Mouse (Mus musculus): ENCODE measurements around the gene Rnh1. TPM values are rescaled to one million over a fixed set of nuclear protein-coding genes. Genes with fewer than 3 reads are reported as not detected.
A peak's percentile ranks its signal among the peaks of the same experiment; 100 is the strongest.

Rnh1 gene
- total and polyA plus RNA-seq, 2 experiments from 2014 or later, result 90.2 to 172 TPM

DNA sequence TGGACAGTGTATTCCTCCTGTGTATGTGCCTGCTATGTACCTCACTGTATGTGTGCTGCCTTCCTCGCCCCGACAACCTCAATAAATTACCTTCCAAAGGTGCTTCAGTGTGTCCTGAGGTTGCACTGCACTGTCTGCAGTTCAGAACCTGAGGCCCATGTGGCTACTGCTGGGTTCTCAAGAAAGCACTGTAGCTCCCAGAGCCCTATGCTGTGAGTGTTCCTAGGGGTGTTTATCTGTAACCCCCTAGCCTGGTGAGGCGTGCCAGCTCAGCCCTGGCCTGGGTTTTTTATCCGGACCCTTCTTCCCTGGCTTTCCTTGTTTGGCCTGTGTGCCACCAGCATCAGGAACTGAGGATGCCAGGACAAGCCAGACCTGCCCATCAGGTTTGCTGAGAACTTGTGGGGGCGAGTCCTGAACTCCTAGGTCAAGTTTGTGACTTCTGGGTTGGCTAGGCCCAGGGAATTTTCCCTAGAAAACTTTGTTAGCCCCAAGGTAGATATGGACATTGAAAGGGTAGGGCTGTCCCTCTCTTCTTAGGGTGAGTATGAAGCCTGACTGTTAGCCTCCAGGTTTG lies 46.0 kb upstream of the Rnh1 start:
- ATAC-seq (ENCODE audit: insufficient read depth, low read depth), result no peak
- H3K27ac ChIP-seq (ENCODE audit: low read depth), result no peak overlapping the region
- no peak overlapping the region for H3K4me2 ChIP-seq (ENCODE audit: low read depth, low read length)
- H3K27me3 ChIP-seq (ENCODE audit: control insufficient read depth, insufficient read depth, low read length), result no peaks in the 10 kb centered on the region
- no peak overlapping the region for H3K4me3 ChIP-seq (ENCODE audit: low read depth, low read length)
- 94% methylated on average over 5 of the region's 5 CpGs for WGBS
- H3K9ac ChIP-seq (replicated peaks; ENCODE audit: low read depth, low read length), result no peak overlapping the region
- no peak for TF ChIP-seq EP300 (IDR thresholded peaks at IDR 0.05; ENCODE audit: low read depth)
- TF ChIP-seq CTCF (IDR thresholded peaks at IDR 0.05; ENCODE audit: low read depth), result no peak
- no peak for DNase-seq (ENCODE audit: low spot score)
- H3K9me3 ChIP-seq (replicated peaks; ENCODE audit: control insufficient read depth, low read length), result no peaks in the 10 kb centered on the region
- H3K36me3 ChIP-seq (replicated peaks; ENCODE audit: control insufficient read depth, insufficient read depth, low read length), result no peaks in the 10 kb centered on the region
- peaks cover 36% of the 10 kb centered on the region for H3K4me1 ChIP-seq (ENCODE audit: control insufficient read depth, insufficient read depth)

DNA sequence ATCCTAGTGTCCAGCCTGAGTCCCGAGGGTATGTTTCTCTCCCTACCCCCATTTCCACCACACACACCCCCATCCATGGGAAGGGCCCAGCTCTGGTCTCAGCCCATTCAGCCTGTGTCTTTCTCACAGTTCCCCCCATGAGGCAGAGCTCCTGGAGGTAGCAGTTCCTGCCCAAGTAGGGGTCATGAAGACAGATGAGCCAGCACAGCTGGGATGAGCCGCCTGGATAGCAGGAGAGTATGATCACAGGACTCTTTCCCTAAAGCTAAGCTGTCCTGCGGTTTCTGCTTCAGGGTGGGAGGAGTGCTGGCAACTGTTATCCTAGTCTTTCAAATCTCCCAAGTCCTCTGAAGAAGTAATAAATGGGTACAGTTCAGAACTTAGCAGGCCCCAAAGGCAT lies 45.5 kb upstream of the Rnh1 start:
- 78% methylated on average over 3 of the region's 3 CpGs for WGBS
- Histone ChIP-seq H3K4me1 (ENCODE audit: control insufficient read depth, insufficient read depth) (peaks cover 35% of the 10 kb centered on the region), H3K27me3 (ENCODE audit: control insufficient read depth, insufficient read depth, low read length) (no peaks in the 10 kb centered on the region), H3K27ac (ENCODE audit: low read depth) (no peak overlapping the region), H3K4me3 (ENCODE audit: low read depth, low read length) (no peak overlapping the region), H3K9ac (replicated peaks; ENCODE audit: low read depth, low read length) (no peak overlapping the region), H3K4me2 (ENCODE audit: low read depth, low read length) (no peak overlapping the region), H3K36me3 (replicated peaks; ENCODE audit: control insufficient read depth, insufficient read depth, low read length) (no peaks in the 10 kb centered on the region), H3K9me3 (replicated peaks; ENCODE audit: control insufficient read depth, low read length) (no peaks in the 10 kb centered on the region)
- no peak for DNase-seq (ENCODE audit: low spot score)
- TF ChIP-seq EP300 (IDR thresholded peaks at IDR 0.05; ENCODE audit: low read depth), result no peak
- TF ChIP-seq CTCF (IDR thresholded peaks at IDR 0.05; ENCODE audit: low read depth), result no peak
- ATAC-seq (ENCODE audit: insufficient read depth, low read depth), result no peak

DNA sequence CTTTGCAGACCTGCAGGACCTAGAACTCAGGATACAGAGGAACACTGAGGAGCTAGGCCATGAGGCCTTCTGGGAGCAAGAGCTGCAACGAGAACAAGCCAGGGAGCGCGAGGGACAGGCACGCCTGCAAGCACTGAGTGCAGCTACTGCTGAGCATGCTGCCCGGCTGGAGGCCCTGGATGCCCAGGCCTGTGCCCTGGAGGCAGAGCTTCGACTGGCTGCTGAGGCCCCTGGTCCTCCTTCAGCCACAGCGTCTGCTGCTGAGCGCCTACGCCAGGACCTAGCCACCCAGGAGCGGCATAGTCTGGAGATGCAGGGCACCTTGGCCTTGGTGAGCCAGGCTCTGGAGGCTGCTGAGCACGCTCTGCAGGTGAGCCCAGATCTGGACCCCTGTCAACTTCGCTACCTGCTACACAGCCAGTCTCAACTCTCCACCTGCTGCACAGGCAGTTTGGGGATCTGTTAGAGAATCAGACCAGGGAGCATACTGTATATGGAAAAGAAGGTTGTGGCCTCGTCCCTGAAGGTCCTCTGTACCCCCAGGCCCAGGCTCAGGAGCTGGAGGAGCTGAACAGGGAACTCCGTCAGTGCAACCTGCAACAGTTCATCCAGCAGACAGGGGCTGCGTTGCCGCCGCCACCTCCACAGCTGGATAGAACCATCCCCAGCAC lies 44.8 kb upstream of the Rnh1 start:
- Histone ChIP-seq H3K27ac (ENCODE audit: low read depth) (no peak overlapping the region), H3K9ac (replicated peaks; ENCODE audit: low read depth, low read length) (no peak overlapping the region), H3K4me2 (ENCODE audit: low read depth, low read length) (no peak overlapping the region), H3K27me3 (ENCODE audit: control insufficient read depth, insufficient read depth, low read length) (no peaks in the 10 kb centered on the region), H3K36me3 (replicated peaks; ENCODE audit: control insufficient read depth, insufficient read depth, low read length) (no peaks in the 10 kb centered on the region), H3K4me3 (ENCODE audit: low read depth, low read length) (no peak overlapping the region), H3K9me3 (replicated peaks; ENCODE audit: control insufficient read depth, low read length) (no peaks in the 10 kb centered on the region), H3K4me1 (ENCODE audit: control insufficient read depth, insufficient read depth) (peaks cover 29% of the 10 kb centered on the region)
- ATAC-seq (ENCODE audit: insufficient read depth, low read depth) (no peak), DNase-seq (ENCODE audit: low spot score) (no peak)
- WGBS, result 93% methylated on average over 17 of the region's 17 CpGs
- TF ChIP-seq CTCF (IDR thresholded peaks at IDR 0.05; ENCODE audit: low read depth) (no peak), EP300 (IDR thresholded peaks at IDR 0.05; ENCODE audit: low read depth) (no peak)

DNA sequence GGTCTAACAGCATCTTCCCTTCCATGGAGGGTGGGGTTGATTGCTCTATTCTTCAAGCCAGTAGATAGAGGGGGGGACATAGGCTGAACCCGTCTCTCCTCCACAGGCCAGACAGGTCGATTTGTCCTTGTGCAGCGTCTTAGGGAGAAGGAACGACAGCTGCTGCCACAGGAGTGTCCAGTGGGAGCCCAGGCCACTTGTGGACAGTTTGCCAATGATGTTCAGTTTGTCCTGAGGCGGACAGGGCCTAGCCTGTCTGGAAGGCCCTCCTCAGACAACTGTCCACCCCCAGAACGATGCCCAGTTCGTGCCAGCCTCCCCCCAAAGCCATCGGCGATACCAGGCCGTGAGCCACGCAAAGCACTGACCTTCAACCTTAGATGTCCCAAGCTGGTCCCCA lies 44.2 kb upstream of the Rnh1 start:
- TF ChIP-seq EP300 (IDR thresholded peaks at IDR 0.05; ENCODE audit: low read depth), result no peak
- TF ChIP-seq CTCF (IDR thresholded peaks at IDR 0.05; ENCODE audit: low read depth), result no peak
- H3K4me3 ChIP-seq (ENCODE audit: low read depth, low read length), result no peak overlapping the region
- 91% methylated on average over 11 of the region's 11 CpGs for WGBS
- H3K4me2 ChIP-seq (ENCODE audit: low read depth, low read length), result peak overlapping the region; percentile 90; the same call in 1 of the 2 replicates
- ATAC-seq (ENCODE audit: insufficient read depth, low read depth) (no peak), DNase-seq (ENCODE audit: low spot score) (no peak)
- no peaks in the 10 kb centered on the region for H3K36me3 ChIP-seq (replicated peaks; ENCODE audit: control insufficient read depth, insufficient read depth, low read length)
- H3K27ac ChIP-seq (ENCODE audit: low read depth), result no peak overlapping the region
- H3K9me3 ChIP-seq (replicated peaks; ENCODE audit: control insufficient read depth, low read length), result no peaks in the 10 kb centered on the region
- H3K4me1 ChIP-seq (ENCODE audit: control insufficient read depth, insufficient read depth), result peaks cover 24% of the 10 kb centered on the region
- no peaks in the 10 kb centered on the region for H3K27me3 ChIP-seq (ENCODE audit: control insufficient read depth, insufficient read depth, low read length)
- H3K9ac ChIP-seq (replicated peaks; ENCODE audit: low read depth, low read length), result 0 out of 2 replicates have a peak overlapping the region, but pooled peaks have one; percentile 49

DNA sequence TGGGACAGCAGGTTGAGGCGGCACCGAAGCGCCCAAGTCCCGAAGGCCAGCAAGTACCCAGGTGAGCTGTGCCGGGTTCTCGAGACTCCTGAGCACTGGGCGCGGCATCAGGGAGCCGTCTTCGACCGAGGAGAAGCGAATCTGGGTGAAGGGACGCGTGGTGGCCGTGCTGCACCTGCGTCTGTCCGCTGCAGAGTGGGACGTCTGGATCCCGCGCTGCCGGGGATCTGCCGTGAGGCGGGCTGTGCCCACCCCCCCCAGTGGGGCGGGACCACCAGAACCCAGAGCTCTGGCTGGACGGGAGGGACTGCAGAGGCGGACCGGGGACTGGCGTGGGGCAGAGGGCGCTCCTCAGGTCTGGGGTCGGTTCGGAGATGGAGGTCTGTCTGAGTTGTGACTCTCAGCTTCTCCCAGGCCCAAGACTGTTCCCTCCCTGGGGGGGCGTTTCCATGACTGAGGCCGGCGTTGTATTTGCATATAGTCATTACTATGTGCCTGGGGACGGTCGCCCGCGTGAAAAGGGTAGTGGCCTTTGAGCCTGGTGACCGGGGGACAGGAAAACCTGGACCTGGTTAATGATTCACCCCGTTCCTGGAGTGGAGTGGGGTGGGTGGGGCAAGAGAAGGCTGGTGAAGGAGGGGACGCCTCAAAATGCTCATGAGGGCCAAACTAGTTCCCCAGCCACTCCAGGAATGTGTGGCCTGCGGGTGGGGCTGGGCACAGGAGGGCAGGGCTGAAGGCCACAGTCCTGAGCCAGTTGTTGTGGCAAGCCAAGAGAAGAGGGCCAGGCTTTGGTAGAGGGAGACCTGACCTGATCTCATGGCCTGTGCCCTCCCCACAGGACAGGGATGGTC lies 43.5 kb upstream of the Rnh1 start:
- ATAC-seq (ENCODE audit: insufficient read depth, low read depth), result peak; percentile 52
- Histone ChIP-seq H3K4me1 (ENCODE audit: control insufficient read depth, insufficient read depth) (peaks cover 19% of the 10 kb centered on the region), H3K9me3 (replicated peaks; ENCODE audit: control insufficient read depth, low read length) (no peaks in the 10 kb centered on the region), H3K36me3 (replicated peaks; ENCODE audit: control insufficient read depth, insufficient read depth, low read length) (no peaks in the 10 kb centered on the region), H3K4me3 (ENCODE audit: low read depth, low read length) (peak overlapping the region; percentile 56), H3K27ac (ENCODE audit: low read depth) (peak overlapping the region; percentile 52; the same call in 1 of the 2 replicates), H3K27me3 (ENCODE audit: control insufficient read depth, insufficient read depth, low read length) (no peaks in the 10 kb centered on the region), H3K9ac (replicated peaks; ENCODE audit: low read depth, low read length) (peak overlapping the region; percentile 49; the same call in 1 of the 2 replicates), H3K4me2 (ENCODE audit: low read depth, low read length) (peak overlapping the region; percentile 90)
- peak; percentile 23 for DNase-seq (ENCODE audit: low spot score)
- 1% methylated on average over 42 of the region's 42 CpGs for WGBS
- no peak for TF ChIP-seq EP300 (IDR thresholded peaks at IDR 0.05; ENCODE audit: low read depth)
- no peak for TF ChIP-seq CTCF (IDR thresholded peaks at IDR 0.05; ENCODE audit: low read depth)
